Mouse (Mus musculus) stomach, embryonic 15.5 days (tissue): ENCODE data around the gene Ggact. TPM values are rescaled to one million over a fixed set of nuclear protein-coding genes. Genes with fewer than 3 reads are reported as not detected.

ENCODE experiments used
- ATAC-seq: fragments of 200-750 bp; cut with Nextera tagmentation; 2 replicates; pipeline ENCODE4 v1.8.0; 2017; ENCODE audit warnings: low read depth, moderate number of reproducible peaks, moderate TSS enrichment; ENCODE audit not compliant: insufficient read depth, low FRiP score
- H3K27ac ChIP-seq: fragments of 300-500 bp; sonication (generic); 2 replicates; pipeline ENCODE4 v1.5.1; 2015; ENCODE audit warnings: mild to moderate bottlenecking, inconsistent platforms
- H3K27me3 ChIP-seq: fragments of 300-500 bp; sonication (generic); replicated peaks from 2 replicates; pipeline ENCODE4 v1.6.1; 2015; ENCODE audit warnings: inconsistent platforms
- H3K36me3 ChIP-seq: fragments of 300-500 bp; sonication (generic); 2 replicates; pipeline ENCODE4 v1.6.1; 2015; ENCODE audit warnings: inconsistent platforms
- H3K4me1 ChIP-seq: fragments of 300-500 bp; sonication (generic); 2 replicates; pipeline ENCODE4 v1.6.1; 2015; ENCODE audit warnings: inconsistent platforms
- H3K4me2 ChIP-seq: fragments of 300-500 bp; sonication (generic); 2 replicates; pipeline ENCODE4 v1.6.1; 2015; ENCODE audit warnings: mild to moderate bottlenecking, inconsistent platforms
- H3K4me3 ChIP-seq: fragments of 300-500 bp; sonication (generic); replicated peaks from 2 replicates; pipeline ENCODE4 v1.5.1; 2015; ENCODE audit warnings: inconsistent platforms
- H3K9ac ChIP-seq: fragments of 300-500 bp; sonication (generic); 2 replicates; pipeline ENCODE4 v1.6.1; 2015; ENCODE audit warnings: inconsistent platforms
- H3K9me3 ChIP-seq: fragments of 300-500 bp; sonication (generic); 2 replicates; pipeline ENCODE4 v1.6.1; 2016; ENCODE audit warnings: inconsistent platforms
- WGBS: fragments of 180-500 bp; shearing (Covaris S2); methylation state at CpG from one replicate; pipeline ENCODE4 v1.1.7; 2015; 5-methylcytosine and 5-hydroxymethylcytosine counted together
- polyA plus RNA-seq: library from polyadenylated mRNA; unstranded; fragments of >200 nt; fragmentation: Nextera tagmentation; extraction: Ambion mirVana; gene quantifications from 2 replicates; pipeline ENCODE4 v1.2.1, GENCODE M21; 2015

The Ggact gene
- polyA plus RNA-seq, 1 experiment from 2014 or later, result 32.7 TPM

DNA sequence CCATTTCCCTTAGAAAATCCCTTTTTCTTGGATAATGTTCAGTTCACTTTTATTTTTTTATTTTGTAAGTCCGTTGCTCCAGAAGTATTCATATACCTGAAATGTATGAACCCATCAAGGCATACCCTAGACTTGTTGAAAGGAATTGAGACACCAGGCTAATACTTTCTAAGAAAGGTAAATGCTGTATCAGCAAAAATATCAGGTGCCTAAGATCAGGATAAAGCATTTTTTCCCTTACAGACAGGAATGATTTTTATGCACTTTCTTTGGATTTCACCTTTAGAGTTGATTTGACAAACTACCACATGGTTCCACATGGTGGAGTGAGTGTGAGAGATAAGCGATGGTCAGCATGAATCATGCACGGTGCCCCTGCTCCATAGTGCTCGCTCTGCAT lies 120.2 kb downstream of the Ggact start:
- WGBS, result 75% methylated on average over 4 of the region's 4 CpGs
- Histone ChIP-seq H3K4me1 (no peaks in the 10 kb centered on the region), H3K9me3 (no peaks in the 10 kb centered on the region), H3K36me3 (no peaks in the 10 kb centered on the region), H3K9ac (no peak overlapping the region), H3K27me3 (no peaks in the 10 kb centered on the region), H3K4me2 (no peak overlapping the region), H3K27ac (no peak overlapping the region), H3K4me3 (no peak overlapping the region)
- no peak for ATAC-seq

DNA sequence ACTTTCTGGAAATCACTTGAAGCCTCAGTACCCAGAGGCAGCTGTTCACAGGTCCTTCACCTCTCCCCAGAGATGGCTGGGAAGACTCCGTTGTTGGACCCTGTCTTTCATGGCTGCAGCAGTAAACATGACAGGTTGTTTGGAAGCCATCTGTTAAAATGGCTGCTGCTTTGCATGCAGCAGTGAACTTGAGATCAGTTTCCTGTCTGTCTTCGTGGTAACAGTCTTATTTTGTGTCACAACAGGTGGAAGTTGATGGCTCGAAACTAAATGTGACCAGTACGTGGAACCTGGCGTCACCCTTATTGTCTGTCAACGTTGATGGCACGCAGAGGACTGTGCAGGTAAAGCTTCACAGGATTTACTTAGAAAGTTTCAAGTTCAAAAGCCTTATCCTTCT lies 123.4 kb downstream of the Ggact start:
- no peaks in the 10 kb centered on the region for H3K4me1 ChIP-seq
- H3K9me3 ChIP-seq, result no peaks in the 10 kb centered on the region
- no peak for ATAC-seq
- H3K27ac ChIP-seq, result no peak overlapping the region
- H3K4me3 ChIP-seq, result no peak overlapping the region
- no peaks in the 10 kb centered on the region for H3K36me3 ChIP-seq
- H3K9ac ChIP-seq, result no peak overlapping the region
- H3K27me3 ChIP-seq, result no peaks in the 10 kb centered on the region
- 75% methylated on average over 7 of the region's 7 CpGs for WGBS
- no peak overlapping the region for H3K4me2 ChIP-seq

DNA sequence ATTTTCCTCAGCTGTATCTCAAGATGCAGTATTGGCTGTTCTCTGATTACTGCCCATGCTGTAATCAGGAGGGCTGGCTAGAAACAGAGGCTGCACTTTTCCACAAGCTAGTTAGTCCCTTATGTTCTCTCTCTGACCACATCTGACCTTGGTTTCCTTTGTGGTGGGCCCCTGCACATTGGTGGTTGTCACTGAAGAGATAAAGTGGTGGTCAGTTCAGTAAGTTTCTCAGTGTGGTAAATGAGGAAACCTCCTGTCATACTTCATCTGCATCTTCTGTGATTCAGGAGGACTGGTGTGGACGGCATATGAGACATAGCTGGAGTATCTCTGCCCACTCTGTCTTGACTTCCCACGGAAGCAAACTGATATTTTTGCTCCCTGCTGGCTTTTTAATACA lies 125.4 kb downstream of the Ggact start:
- H3K9me3 ChIP-seq, result no peaks in the 10 kb centered on the region
- 77% methylated on average over 2 of the region's 2 CpGs for WGBS
- no peak for ATAC-seq
- H3K4me2 ChIP-seq, result no peak overlapping the region
- H3K9ac ChIP-seq, result no peak overlapping the region
- no peak overlapping the region for H3K27ac ChIP-seq
- H3K36me3 ChIP-seq, result no peaks in the 10 kb centered on the region
- H3K4me3 ChIP-seq, result no peak overlapping the region
- no peaks in the 10 kb centered on the region for H3K4me1 ChIP-seq
- H3K27me3 ChIP-seq, result no peaks in the 10 kb centered on the region

DNA sequence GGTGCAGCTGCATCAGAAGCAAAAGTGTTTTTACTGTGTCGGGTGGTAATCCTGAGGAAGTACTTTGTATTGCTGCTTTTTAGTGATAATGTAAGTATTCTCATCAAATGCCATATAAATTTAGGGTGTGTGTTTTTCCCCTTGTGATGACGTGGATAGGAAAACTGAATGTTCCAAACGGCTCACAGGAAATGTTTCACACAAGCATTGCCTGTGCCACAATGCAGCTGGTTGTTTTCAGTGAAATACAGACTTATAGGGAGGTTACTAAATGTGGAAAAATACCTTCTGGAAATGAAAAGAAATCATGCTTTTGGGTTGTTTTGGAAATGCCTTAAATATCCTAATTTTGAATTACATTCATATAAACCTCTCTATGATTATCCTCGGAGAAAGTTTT lies 128.9 kb downstream of the Ggact start:
- 74% methylated on average over 4 of the region's 4 CpGs for WGBS
- Histone ChIP-seq H3K27ac (no peak overlapping the region), H3K9me3 (no peaks in the 10 kb centered on the region), H3K4me1 (no peaks in the 10 kb centered on the region), H3K27me3 (no peaks in the 10 kb centered on the region), H3K4me3 (no peak overlapping the region), H3K4me2 (no peak overlapping the region), H3K36me3 (no peaks in the 10 kb centered on the region), H3K9ac (no peak overlapping the region)
- ATAC-seq, result no peak

DNA sequence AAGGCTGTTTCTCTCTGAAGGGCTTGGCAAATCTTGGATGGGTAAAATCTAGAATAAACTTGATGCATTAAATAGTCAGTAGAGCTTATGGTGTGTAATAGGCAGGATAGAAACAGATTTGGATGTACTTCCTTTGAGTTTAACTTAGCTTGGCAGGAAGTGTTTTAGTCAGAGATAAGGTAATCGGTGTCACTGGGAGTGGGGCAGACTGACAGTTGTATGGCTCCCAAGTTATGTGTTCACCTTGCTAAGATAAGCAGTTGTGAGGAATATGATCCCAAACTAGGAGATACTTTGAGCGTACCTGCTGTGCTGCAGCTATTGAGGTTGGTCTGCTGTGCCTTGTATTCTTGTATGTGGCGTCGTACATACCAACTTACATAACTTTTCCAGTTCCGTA lies 147.1 kb downstream of the Ggact start:
- Histone ChIP-seq H3K36me3 (no peaks in the 10 kb centered on the region), H3K27ac (no peak overlapping the region), H3K9ac (no peak overlapping the region), H3K9me3 (no peaks in the 10 kb centered on the region), H3K4me3 (no peak overlapping the region), H3K27me3 (no peaks in the 10 kb centered on the region), H3K4me2 (no peak overlapping the region), H3K4me1 (no peaks in the 10 kb centered on the region)
- WGBS, result 82% methylated on average over 5 of the region's 5 CpGs
- ATAC-seq, result no peak

Other genes with a start within 250 kb of the Ggact start
- 19.1 and 23.7 TPM in 2 replicates for gene Tmtc4, start 70.3 kb upstream of the Ggact start, polyA plus RNA-seq